Mouse (Mus musculus) spleen, adult 2 months (tissue): ENCODE results near the gene Hspb6.

Experiments
- CTCF ChIP-seq: fragments of 200-500 bp; IDR thresholded peaks from 2 replicates; pipeline ENCODE4 v1.5.1; 2011; ENCODE audit warnings: mild to moderate bottlenecking, inconsistent platforms; ENCODE audit not compliant: insufficient read depth, insufficient read length, insufficient replicate concordance; ENCODE audit errors: extremely low read depth
- POLR2A ChIP-seq: fragments of 200-500 bp; IDR thresholded peaks from 2 replicates; pipeline ENCODE4 v1.6.1; 2011; ENCODE audit warnings: low read depth, low read length, inconsistent platforms

DNA sequence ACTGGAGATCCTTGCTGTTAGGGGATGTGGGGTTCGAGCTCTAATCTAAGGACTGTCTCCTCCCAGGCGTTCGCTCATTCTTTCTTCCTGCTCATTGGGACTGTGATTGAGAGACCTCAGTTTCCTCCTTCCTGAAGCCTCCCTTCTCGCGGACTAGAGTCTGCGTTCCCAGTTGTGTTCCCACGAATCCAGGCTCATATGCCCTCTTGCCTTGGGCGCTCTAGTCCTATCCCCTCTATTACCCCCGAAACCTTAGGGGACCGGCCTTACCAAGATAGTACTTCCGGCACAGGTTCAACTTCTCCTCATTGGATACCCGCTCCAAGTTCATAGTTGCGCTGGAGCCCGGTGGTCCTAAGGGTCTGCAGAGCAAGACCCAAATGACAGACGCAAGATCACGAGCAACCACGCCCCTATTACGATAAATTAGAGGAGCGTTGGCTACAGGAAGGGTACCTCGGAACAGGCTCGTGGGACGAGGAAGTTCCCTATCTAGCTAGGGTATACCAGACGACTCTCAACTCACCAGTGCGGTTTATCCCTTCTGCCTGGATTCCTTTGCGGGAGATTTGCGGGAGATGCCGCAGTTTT is 10.6 kb downstream of the Hspb6 start:
- TF ChIP-seq CTCF (no peak), POLR2A (no peak; the same call in 1 of the 2 replicates)
